ENCODE assay signal across 10 mouse cellular contexts in the genomic region with DNA sequence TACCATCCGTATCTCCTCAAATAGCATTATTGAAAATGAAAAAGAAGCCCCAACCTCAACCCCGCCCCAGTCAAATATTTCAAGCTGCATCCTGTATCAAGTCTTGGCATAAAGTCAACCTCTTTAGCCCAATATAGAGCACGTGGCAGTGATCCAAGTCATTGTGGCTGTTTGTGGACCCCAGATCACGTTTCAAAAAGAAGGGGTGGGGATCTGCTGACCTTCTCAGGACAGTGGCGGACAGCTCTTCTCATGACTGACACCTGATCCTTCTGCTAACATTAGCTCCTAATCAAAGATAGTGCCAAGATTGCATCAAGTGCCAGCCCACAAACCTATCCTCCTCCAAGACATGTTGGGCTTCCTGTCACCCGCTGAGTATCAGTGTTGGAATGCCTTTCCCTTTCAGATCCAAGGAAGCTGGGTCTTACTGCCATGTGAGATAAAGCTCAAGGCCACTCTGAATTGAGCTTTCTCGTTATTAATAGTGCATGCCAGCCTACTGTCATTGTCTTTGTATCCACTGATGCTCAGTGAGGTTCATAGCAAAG. TPM values are rescaled to one million over a fixed set of nuclear protein-coding genes. Genes with fewer than 3 reads are reported as not detected.
DNase-seq lines count a peak whose midpoint lies in the region; ATAC-seq lines count a peak whose summit lies in the region.
"Had no signal": no experiment of that assay in that cellular context is flagged by ENCODE, and none has a peak within 500 bp of the region (broad histone marks: within the 10 kb centered on the region; RNA-seq: fewer than 3 reads in every experiment).

No protein-coding gene starts in this region.

- 25% methylated on average over 7 of the region's 7 CpGs for WGBS in heart, embryonic 11.5 days (ENCODE audit: insufficient replicate concordance)

- H3K4me2 ChIP-seq in heart, embryonic 11.5 days: no peak overlapping the region
- H3K4me2 ChIP-seq: neural tube, embryonic 15.5 days had no signal

- H3K4me3 ChIP-seq in heart, embryonic 11.5 days (ENCODE audit: low read depth, low read length): no peak overlapping the region
- H3K4me3 ChIP-seq: neural tube, embryonic 15.5 days had no signal

- H3K9me3 ChIP-seq in heart, embryonic 11.5 days (replicated peaks; ENCODE audit: control insufficient read depth, low read length): no peaks in the 10 kb centered on the region
- H3K9me3 ChIP-seq: neural tube, embryonic 15.5 days had no signal

- ATAC-seq in heart, embryonic 11.5 days (replicated peaks; ENCODE audit: insufficient number of reproducible peaks, low FRiP score, low TSS enrichment): peak; percentile 33; the same call in 1 of the 2 replicates

- no peak overlapping the region for H3K9ac ChIP-seq in heart, embryonic 11.5 days (ENCODE audit: low read depth, low read length)
- H3K9ac ChIP-seq: neural tube, embryonic 15.5 days had no signal

- peak; percentile 4 to 13 for DNase-seq in cerebellum, postnatal 14 days
- DNase-seq in cerebellum, postnatal 36 days: no peak
- peak; percentile 69 for DNase-seq in kidney, postnatal 14 days
- peak; percentile 62 for DNase-seq in skeletal muscle tissue, adult 2 months (ENCODE audit: low read depth, low spot score)
- DNase-seq in layer of hippocampus, adult 8-10 months (ENCODE audit: low spot score in 2 of 2): no peak
- DNase-seq in frontal cortex, postnatal 25 days (ENCODE audit: low spot score in 2 of 2): no peak
- no peak for DNase-seq in layer of hippocampus, adult 9-11 months

- H3K36me3 ChIP-seq in heart, embryonic 11.5 days (ENCODE audit: control insufficient read depth, insufficient read depth, low read length): no peaks in the 10 kb centered on the region
- H3K36me3 ChIP-seq: neural tube, embryonic 15.5 days had no signal

- peaks cover 20% of the 10 kb centered on the region for H3K4me1 ChIP-seq in heart, embryonic 11.5 days (ENCODE audit: control insufficient read depth, insufficient read depth, low read length)

- no peaks in the 10 kb centered on the region for H3K27me3 ChIP-seq in heart, embryonic 11.5 days (ENCODE audit: control insufficient read depth, insufficient read depth, low read length)
- H3K27me3 ChIP-seq: CH12.LX; neural tube, embryonic 15.5 days had no signal

- peak overlapping the region; percentile 92 for H3K27ac ChIP-seq in heart, embryonic 11.5 days (ENCODE audit: low read depth, low read length)
- H3K27ac ChIP-seq: neural tube, embryonic 15.5 days had no signal

RNA-seq across cellular contexts. Expression of a gene that starts 18.6 kb away (rescaled TPM):
- polyA plus RNA-seq in heart, embryonic 11.5 days (2014; fragmentation: Nextera tagmentation; extraction: Ambion mirVana): 0.13 and 0.27 TPM in 2 replicates
- under 1 TPM; 0.25 to 0.41 (median 0.39) TPM for total RNA-seq in layer of hippocampus, adult 8-10 months (2022)

Comparison
In these comparisons a context has a peak if more than half of its experiments do, and no peak if none do; other contexts are left out.
1. DNase-seq: peak in cerebellum, postnatal 14 days (2 of 2), kidney, postnatal 14 days (single experiment) and skeletal muscle tissue, adult 2 months (single experiment); none in cerebellum, postnatal 36 days (0 of 2), layer of hippocampus, adult 8-10 months (0 of 2), frontal cortex, postnatal 25 days (0 of 2) and layer of hippocampus, adult 9-11 months (single experiment).